Mouse (Mus musculus) lung, postnatal 0 days (tissue): ENCODE results near the gene Vmn1r56. TPM values are rescaled to one million over a fixed set of nuclear protein-coding genes. Genes with fewer than 3 reads are reported as not detected.
"Not testable (repeated sequence)": the region's sequence is repeated elsewhere in the genome, so short reads cannot be mapped to it uniquely, and the experiment has no call there.

ENCODE experiments used
- ATAC-seq: fragments of 200-750 bp; cut with Nextera tagmentation; 2 replicates; pipeline ENCODE4 v1.8.0; 2017; ENCODE audit warnings: moderate library complexity
- DNase-seq: peaks from one replicate; pipeline ENCODE4 v3.0.0-alpha.2; 2016; ENCODE audit warnings: low spot score
- H3K27ac ChIP-seq: fragments of 300-500 bp; sonication (generic); 2 replicates; pipeline ENCODE4 v1.5.1; 2014; ENCODE audit warnings: antibody characterized with exemption, mild to moderate bottlenecking, low read length, mixed read lengths
- H3K27me3 ChIP-seq: fragments of 300-500 bp; sonication (generic); replicated peaks from 2 replicates; pipeline ENCODE4 v1.6.1; 2014; ENCODE audit warnings: low read length, mixed read lengths; ENCODE audit not compliant: insufficient read depth
- H3K36me3 ChIP-seq: fragments of 300-500 bp; sonication (generic); 2 replicates; pipeline ENCODE4 v1.6.1; 2014; ENCODE audit warnings: low read length, mixed read lengths; ENCODE audit not compliant: insufficient read depth
- H3K4me1 ChIP-seq: fragments of 300-500 bp; sonication (generic); 2 replicates; pipeline ENCODE4 v1.6.1; 2014; ENCODE audit warnings: antibody characterized with exemption, low read depth, low read length, mixed read lengths; ENCODE audit not compliant: insufficient read depth
- H3K4me2 ChIP-seq: fragments of 300-500 bp; sonication (generic); replicated peaks from 2 replicates; pipeline ENCODE4 v1.6.1; 2014; ENCODE audit warnings: low read depth, mild to moderate bottlenecking, low read length, moderate library complexity, mixed read lengths
- H3K4me3 ChIP-seq: fragments of 300-500 bp; sonication (generic); 2 replicates; pipeline ENCODE4 v1.5.1; 2014; ENCODE audit warnings: low read depth, low read length
- H3K9ac ChIP-seq: fragments of 300-500 bp; sonication (generic); replicated peaks from 2 replicates; pipeline ENCODE4 v1.6.1; 2014; ENCODE audit warnings: low read depth, mild to moderate bottlenecking
- H3K9me3 ChIP-seq: fragments of 300-500 bp; sonication (generic); 2 replicates; pipeline ENCODE4 v1.6.1; 2016; ENCODE audit warnings: low read length, mixed read lengths
- WGBS: fragments of 180-500 bp; shearing (Covaris S2); extraction: QIAGEN DNeasy Blood & Tissue Kit; methylation state at CpG from one replicate; pipeline ENCODE4 v1.1.7; 2014; 5-methylcytosine and 5-hydroxymethylcytosine counted together
- polyA plus RNA-seq: library from polyadenylated mRNA; unstranded; fragments of >200 nt; fragmentation: Nextera tagmentation; extraction: Ambion mirVana; gene quantifications from 2 replicates; pipeline ENCODE4 v1.2.1, GENCODE M21; 2015

Vmn1r56 gene
- not detected in 2 replicates for polyA plus RNA-seq

- DNase-seq, H3K4me3 ChIP-seq, H3K27me3 ChIP-seq, H3K9ac ChIP-seq, H3K4me1 ChIP-seq, H3K36me3 ChIP-seq, H3K9me3 ChIP-seq, H3K4me2 ChIP-seq, ATAC-seq, H3K27ac ChIP-seq: not testable (repeated sequence)
These were observed at the start of gene Vmn1r56 for GRCm38 (mm10) chr7:5196647-5197046. Vmn1r56 (minus strand) TSS chr7:5196747.

GRCm38 (mm10) chr7:5218193-5218592, 21.6 kb upstream of the Vmn1r56 start, which contains the start of gene Vmn1r57:
Vmn1r57 (plus strand) TSS chr7:5218493.
- not testable (repeated sequence) for H3K4me2 ChIP-seq, DNase-seq, H3K27me3 ChIP-seq, ATAC-seq, H3K36me3 ChIP-seq, H3K9me3 ChIP-seq, H3K9ac ChIP-seq, H3K4me1 ChIP-seq, H3K27ac ChIP-seq, H3K4me3 ChIP-seq
- WGBS = 51% methylated on average over 1 of the region's 1 CpGs

GRCm38 (mm10) chr7:5149570-5149969, 47.0 kb downstream of the Vmn1r56 start, which contains the start of gene Vmn1r55:
Vmn1r55 (minus strand) TSS chr7:5149670.
- H3K27ac ChIP-seq, H3K27me3 ChIP-seq, H3K9ac ChIP-seq, H3K9me3 ChIP-seq, H3K4me3 ChIP-seq, H3K4me1 ChIP-seq, DNase-seq, H3K36me3 ChIP-seq, H3K4me2 ChIP-seq, ATAC-seq: not testable (repeated sequence)

Other genes starting within 250 kb of the Vmn1r56 start
- 0.19 and 0.26 TPM in 2 replicates for gene Sbk2, start 232.3 kb downstream of the Vmn1r56 start, polyA plus RNA-seq
- 0.37 TPM in 2 replicates for gene Sbk3, start 225.6 kb downstream of the Vmn1r56 start, polyA plus RNA-seq
- gene Zfp579, start 200.6 kb downstream of the Vmn1r56 start, polyA plus RNA-seq = 29.7 and 30.6 TPM in 2 replicates
- 22.4 and 24.6 TPM in 2 replicates for gene Zfp524, start 182.3 kb downstream of the Vmn1r56 start, polyA plus RNA-seq
- 20.5 and 20.8 TPM in 2 replicates for gene Fiz1, start 182.1 kb downstream of the Vmn1r56 start, polyA plus RNA-seq
- 2.1 and 4.4 TPM in 2 replicates for gene Gm44973, start 181.3 kb downstream of the Vmn1r56 start, polyA plus RNA-seq
- gene Zfp865, start 176.4 kb downstream of the Vmn1r56 start, polyA plus RNA-seq = 3.4 and 3.8 TPM in 2 replicates
- 0.42 and 1.2 TPM in 2 replicates for gene Ccdc106, start 176.2 kb downstream of the Vmn1r56 start, polyA plus RNA-seq
- gene 4632433K11Rik, start 162.6 kb downstream of the Vmn1r56 start, polyA plus RNA-seq = not detected in 2 replicates
- gene Zfp784, start 158.3 kb downstream of the Vmn1r56 start, polyA plus RNA-seq = 6.5 and 7.7 TPM in 2 replicates
- gene Zfp580, start 145.2 kb downstream of the Vmn1r56 start, polyA plus RNA-seq = 25.7 and 30.4 TPM in 2 replicates
- 42.0 and 46.1 TPM in 2 replicates for gene U2af2, start 134.6 kb downstream of the Vmn1r56 start, polyA plus RNA-seq
- gene Epn1, start 116.5 kb downstream of the Vmn1r56 start, polyA plus RNA-seq = 40.7 and 41.6 TPM in 2 replicates
- not detected in 2 replicates for gene Rfpl4, start 79.8 kb downstream of the Vmn1r56 start, polyA plus RNA-seq
- 0.52 and 0.88 TPM in 2 replicates for gene Rasl2-9, start 70.8 kb downstream of the Vmn1r56 start, polyA plus RNA-seq
- gene Vmn1r55, start 47.1 kb downstream of the Vmn1r56 start, polyA plus RNA-seq = not detected in 2 replicates
- gene Vmn1r57, start 21.7 kb upstream of the Vmn1r56 start, polyA plus RNA-seq = not detected in 2 replicates
- gene Gm5065, start 153.8 kb upstream of the Vmn1r56 start, polyA plus RNA-seq = not detected in 2 replicates
- not detected in 2 replicates for gene Nlrp2, start 154.3 kb upstream of the Vmn1r56 start, polyA plus RNA-seq
- not detected in 2 replicates for gene Vmn1r58, start 216.6 kb upstream of the Vmn1r56 start, polyA plus RNA-seq